Mouse (Mus musculus) cortical plate, adult 2 months (tissue): ENCODE measurements at regions not wholly inside any gene's neighbourhood (a gene's known extent, or its start where the extent isn't known, plus 50 kb on each side); places are given as distances from the start of the nearest gene placed in this dataset.

Experiments
- CTCF ChIP-seq: fragments of 200-500 bp; IDR thresholded peaks from 2 replicates; pipeline ENCODE4 v1.5.1; 2011; ENCODE audit warnings: mild to moderate bottlenecking, control low read depth, low read length; ENCODE audit not compliant: insufficient read depth; ENCODE audit errors: extremely low read depth
- POLR2A ChIP-seq: fragments of 200-500 bp; IDR thresholded peaks from 2 replicates; pipeline ENCODE4 v1.6.1; 2011; ENCODE audit warnings: mild to moderate bottlenecking, low read length, control low read depth; ENCODE audit not compliant: insufficient read depth; ENCODE audit errors: extremely low read depth

- no peak for TF ChIP-seq CTCF
- TF ChIP-seq POLR2A: no peak
These were observed 213.9 kb upstream of the Pcsk2 start for GRCm38 (mm10) chr2:143332071-143332470.
